Mouse (Mus musculus) myocyte (in vitro differentiated cells): ENCODE measurements at regions not wholly inside any gene's neighbourhood (a gene's known extent, or its start where the extent isn't known, plus 50 kb on each side); places are given as distances from the start of the nearest gene placed in this dataset.

ENCODE experiments used
- H3K27me3 ChIP-seq: one replicate; pipeline ENCODE4 v1.6.1; 2011; ENCODE audit not compliant: control insufficient read depth, insufficient read depth, insufficient read length
- H3K36me3 ChIP-seq: one replicate; pipeline ENCODE4 v1.6.1; 2011; ENCODE audit not compliant: control insufficient read depth, insufficient read depth
- H3K4me2 ChIP-seq: one replicate; pipeline ENCODE4 v1.6.1; 2011; ENCODE audit warnings: low read depth, control low read depth
- H3K4me3 ChIP-seq: one replicate; pipeline ENCODE4 v1.5.1; 2011; ENCODE audit warnings: mild to moderate bottlenecking, control low read depth, moderate library complexity
- H3K79me2 ChIP-seq: one replicate; pipeline ENCODE4 v1.6.1; 2011; ENCODE audit not compliant: control insufficient read depth, insufficient read depth
- H3ac ChIP-seq: one replicate; pipeline ENCODE4 v1.6.1; 2011; ENCODE audit not compliant: control insufficient read depth, insufficient read length
- CEBPB ChIP-seq: IDR thresholded peaks from 2 replicates; pipeline ENCODE4 v1.6.1; 2011; ENCODE audit warnings: mild to moderate bottlenecking, moderate library complexity; ENCODE audit not compliant: poor library complexity, insufficient read depth, severe bottlenecking
- E2F4 ChIP-seq: IDR thresholded peaks from one replicate; pipeline ENCODE4 v1.6.1; 2011; ENCODE audit warnings: mild to moderate bottlenecking, control low read depth, moderate library complexity; ENCODE audit not compliant: insufficient read depth
- MAX ChIP-seq: IDR thresholded peaks from one replicate; pipeline ENCODE4 v1.6.1; 2011; ENCODE audit warnings: low read depth, mild to moderate bottlenecking, control low read depth
- MYOD1 ChIP-seq, 3 experiments: IDR thresholded peaks; one replicate each; pipeline ENCODE4 v1.6.1; 2011; ENCODE audit warnings: control low read depth in 2 of 3, low read depth in 2 of 3, mild to moderate bottlenecking in 2 of 3, moderate library complexity in 1 of 3; ENCODE audit not compliant: insufficient read length in 2 of 3, control insufficient read depth in 1 of 3
- MYOG ChIP-seq, 3 experiments: IDR thresholded peaks; one replicate each; pipeline ENCODE4 v1.6.1; 2011; ENCODE audit warnings: control low read depth in 2 of 3, low read depth in 2 of 3, mild to moderate bottlenecking in 2 of 3; ENCODE audit not compliant: insufficient read length in 2 of 3, control insufficient read depth in 1 of 3, insufficient read depth in 1 of 3
- POLR2A ChIP-seq: IDR thresholded peaks from one replicate; pipeline ENCODE4 v1.6.1; 2011; ENCODE audit warnings: low read depth, mild to moderate bottlenecking, control low read depth, moderate library complexity; ENCODE audit not compliant: insufficient read length
- POLR2AphosphoS2 ChIP-seq: IDR thresholded peaks from one replicate; pipeline ENCODE4 v1.6.1; 2011; ENCODE audit warnings: low read depth, control low read depth; ENCODE audit not compliant: insufficient read length
- REST ChIP-seq: IDR thresholded peaks from one replicate; pipeline ENCODE4 v1.6.1; 2011; ENCODE audit warnings: mild to moderate bottlenecking, control low read depth, moderate library complexity; ENCODE audit not compliant: insufficient read depth, insufficient read length
- SRF ChIP-seq: IDR thresholded peaks from one replicate; pipeline ENCODE4 v1.6.1; 2011; ENCODE audit warnings: low read depth; ENCODE audit not compliant: control insufficient read depth, insufficient read length
- TCF12 ChIP-seq: IDR thresholded peaks from one replicate; pipeline ENCODE4 v1.6.1; 2011; ENCODE audit warnings: mild to moderate bottlenecking, control low read depth; ENCODE audit not compliant: poor library complexity, insufficient read depth, severe bottlenecking
- TCF3 ChIP-seq: IDR thresholded peaks from one replicate; pipeline ENCODE4 v1.6.1; 2011; ENCODE audit warnings: low read depth, control low read depth; ENCODE audit not compliant: insufficient read length
- USF1 ChIP-seq: IDR thresholded peaks from one replicate; pipeline ENCODE4 v1.6.1; 2011; ENCODE audit warnings: low read depth, mild to moderate bottlenecking, control low read depth, moderate library complexity

GRCm38 (mm10) chr5:111958226-111958625 lies 224.5 kb downstream of the Gm26897 start:
- Histone ChIP-seq H3ac (no peak overlapping the region), H3K36me3 (no peaks in the 10 kb centered on the region), H3K27me3 (peaks cover 21% of the 10 kb centered on the region), H3K4me2 (no peak overlapping the region), H3K4me3 (no peak overlapping the region), H3K79me2 (no peaks in the 10 kb centered on the region)
- TF ChIP-seq TCF12 (no peak), MYOD1 (IDR thresholded peaks at IDR 0.05; ENCODE audit: control insufficient read depth in 1 of 3, insufficient read length in 2 of 3, low read depth in 2 of 3) (no peak), E2F4 (no peak), USF1 (no peak), POLR2A (no peak), MAX (no peak), MYOG (IDR thresholded peaks at IDR 0.05; ENCODE audit: control insufficient read depth in 1 of 3, insufficient read depth in 1 of 3, insufficient read length in 2 of 3, low read depth in 2 of 3) (no peak), REST (no peak), TCF3 (no peak), POLR2AphosphoS2 (no peak)

GRCm38 (mm10) chr5:111965311-111965710 lies 231.6 kb downstream of the Gm26897 start:
- no peak overlapping the region for H3ac ChIP-seq
- no peaks in the 10 kb centered on the region for H3K36me3 ChIP-seq
- TF ChIP-seq E2F4 (no peak), POLR2AphosphoS2 (no peak), MYOG (IDR thresholded peaks at IDR 0.05; ENCODE audit: control insufficient read depth in 1 of 3, insufficient read depth in 1 of 3, insufficient read length in 2 of 3, low read depth in 2 of 3) (no peak), CEBPB (no peak), USF1 (no peak), MYOD1 (IDR thresholded peaks at IDR 0.05; ENCODE audit: control insufficient read depth in 1 of 3, insufficient read length in 2 of 3, low read depth in 2 of 3) (no peak), POLR2A (no peak), MAX (no peak), SRF (no peak), REST (no peak), TCF3 (no peak), TCF12 (no peak)
- H3K79me2 ChIP-seq = no peaks in the 10 kb centered on the region
- H3K4me3 ChIP-seq = no peak overlapping the region
- H3K4me2 ChIP-seq = no peak overlapping the region
- H3K27me3 ChIP-seq = peaks cover 15% of the 10 kb centered on the region

GRCm38 (mm10) chr5:111968121-111968520 lies 234.4 kb downstream of the Gm26897 start:
- Histone ChIP-seq H3K79me2 (no peaks in the 10 kb centered on the region), H3K4me2 (no peak overlapping the region), H3K36me3 (no peaks in the 10 kb centered on the region), H3K27me3 (peaks cover 18% of the 10 kb centered on the region), H3ac (no peak overlapping the region), H3K4me3 (no peak overlapping the region)
- TF ChIP-seq MYOG (IDR thresholded peaks at IDR 0.05; ENCODE audit: control insufficient read depth in 1 of 3, insufficient read depth in 1 of 3, insufficient read length in 2 of 3, low read depth in 2 of 3) = no peak
- TF ChIP-seq POLR2A = no peak
- TF ChIP-seq CEBPB = no peak

- peaks cover 14% of the 10 kb centered on the region for H3K27me3 ChIP-seq
- no peak overlapping the region for H3K4me3 ChIP-seq
- no peak for TF ChIP-seq E2F4
- TF ChIP-seq TCF3 = no peak
- no peak for TF ChIP-seq POLR2A
- H3K79me2 ChIP-seq = no peaks in the 10 kb centered on the region
- no peak overlapping the region for H3ac ChIP-seq
- no peak overlapping the region for H3K4me2 ChIP-seq
- no peaks in the 10 kb centered on the region for H3K36me3 ChIP-seq
Measured at GRCm38 (mm10) chr5:111968701-111969100, 235.0 kb downstream of the Gm26897 start.

DNA sequence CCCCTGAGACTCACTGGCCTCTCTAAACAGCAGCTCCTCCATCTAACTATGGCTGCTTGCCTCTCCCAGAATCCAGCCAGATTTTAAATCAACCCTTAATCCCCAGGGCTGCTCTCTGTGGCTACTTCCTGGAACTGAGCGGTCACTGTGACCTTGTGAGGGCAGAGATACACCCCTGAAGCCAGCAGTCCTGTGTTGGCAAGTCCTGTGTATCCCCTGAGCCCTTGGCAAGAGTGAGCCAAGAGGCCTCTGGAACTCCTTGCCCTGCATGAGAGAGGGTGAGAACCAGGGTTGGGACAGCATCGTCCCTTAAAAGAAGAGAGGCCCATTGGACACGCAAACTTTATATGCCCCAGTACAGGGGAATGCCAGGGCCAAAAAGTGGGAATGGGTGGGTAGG lies 237.5 kb downstream of the Gm26897 start:
- H3K4me2 ChIP-seq = no peak overlapping the region
- H3K4me3 ChIP-seq = no peak overlapping the region
- H3K79me2 ChIP-seq = no peaks in the 10 kb centered on the region
- no peaks in the 10 kb centered on the region for H3K36me3 ChIP-seq
- TF ChIP-seq SRF (no peak), USF1 (no peak), E2F4 (no peak)
- peaks cover 14% of the 10 kb centered on the region for H3K27me3 ChIP-seq
- H3ac ChIP-seq = no peak overlapping the region

- H3ac ChIP-seq = no peak overlapping the region
- TF ChIP-seq MYOG (IDR thresholded peaks at IDR 0.05; ENCODE audit: control insufficient read depth in 1 of 3, insufficient read depth in 1 of 3, insufficient read length in 2 of 3, low read depth in 2 of 3) = no peak
- TF ChIP-seq CEBPB = no peak
- H3K27me3 ChIP-seq = peaks cover 14% of the 10 kb centered on the region
- H3K4me2 ChIP-seq = no peak overlapping the region
- no peaks in the 10 kb centered on the region for H3K36me3 ChIP-seq
- no peak overlapping the region for H3K4me3 ChIP-seq
- no peaks in the 10 kb centered on the region for H3K79me2 ChIP-seq
Measured at GRCm38 (mm10) chr5:111971952-111972351, 238.2 kb downstream of the Gm26897 start.
